Mouse (Mus musculus) small intestine, adult 2 months (tissue): ENCODE results near the gene Cmtm7.

Source experiments
- CTCF ChIP-seq: fragments of 200-500 bp; IDR thresholded peaks from 2 replicates; pipeline ENCODE4 v1.5.1; 2012; ENCODE audit warnings: low read depth, mild to moderate bottlenecking, control low read depth, inconsistent platforms, low read length, moderate library complexity, mixed read lengths; ENCODE audit not compliant: insufficient replicate concordance, insufficient read length; ENCODE audit errors: extremely low read depth
- POLR2A ChIP-seq: fragments of 200-500 bp; IDR thresholded peaks from 2 replicates; pipeline ENCODE4 v1.6.1; 2012; ENCODE audit warnings: low read depth, mild to moderate bottlenecking, control low read depth, inconsistent platforms, low read length, moderate library complexity

DNA sequence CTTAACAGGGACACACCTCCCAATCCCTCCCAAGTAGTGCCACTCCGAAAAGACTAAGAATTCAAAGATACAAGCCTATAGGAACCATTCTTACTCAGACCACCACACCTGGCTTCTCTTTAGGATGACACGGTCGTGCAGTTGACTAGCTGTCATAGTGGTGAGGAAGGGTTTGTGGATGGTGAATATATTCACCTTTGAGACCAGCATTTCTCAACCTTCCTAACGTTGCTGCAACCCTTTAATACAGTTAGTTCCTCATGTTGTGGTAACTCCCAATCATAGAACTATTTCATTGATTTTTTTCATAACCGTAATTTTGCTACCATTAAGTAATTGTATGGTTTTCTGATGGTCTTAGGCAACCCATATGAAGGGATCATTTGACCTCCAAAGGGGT lies 5.5 kb upstream of the Cmtm7 start:
- no peak for TF ChIP-seq POLR2A
- no peak for TF ChIP-seq CTCF
